Mouse (Mus musculus) T-helper 17 cell (primary cell): ENCODE data around the gene Itih2.

ENCODE experiments used
- in situ Hi-C, 2 experiments: fragments of 300-600 bp; cut with MboI, MseI; formaldehyde crosslinking; loops; 1 replicate in 1 of 2; 2 replicates in 1 of 2; pipeline ENCODE4 v1.15.1; 2025; ENCODE audit warnings: high pct_unique_total_duplicates in 2 of 2

The Itih2 gene

DNA sequence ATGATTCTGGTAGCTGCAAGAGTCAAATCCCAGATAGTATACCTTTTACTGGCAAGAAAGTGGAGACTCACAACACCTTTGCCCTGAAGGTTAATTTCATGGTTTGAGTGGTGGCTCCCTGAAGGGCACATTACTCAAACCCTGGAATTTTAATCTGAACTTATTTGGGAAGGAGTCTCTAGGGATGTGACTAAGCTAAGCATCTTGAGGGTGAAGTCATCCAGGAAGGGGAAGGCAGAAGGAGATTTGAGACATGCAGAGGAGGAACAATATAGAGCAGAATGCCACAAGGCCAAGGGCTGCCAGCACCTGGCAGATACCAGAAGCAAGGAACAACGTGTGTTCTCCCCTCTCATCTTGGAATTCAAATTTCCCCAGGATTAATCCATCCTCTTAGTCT lies 12.4 kb downstream of the Itih2 start:
- in situ Hi-C loops: no loop called here

GRCm38 (mm10) chr2:10108535-10109189 lies 22.5 kb downstream of the Itih2 start:
- in situ Hi-C loops: no loop called here

GRCm38 (mm10) chr2:10101180-10101579 lies 30.0 kb downstream of the Itih2 start:
- in situ Hi-C loops: loop anchor here (5.0 kb wide), 2 partner anchors 186 to 191 kb away; no protein-coding TSS in a partner anchor

- in situ Hi-C loops: loop anchor here (5.0 kb wide), 2 partner anchors 187 to 192 kb away; no protein-coding TSS in a partner anchor
These were observed 30.7 kb downstream of the Itih2 start for GRCm38 (mm10) chr2:10100471-10100870.

DNA sequence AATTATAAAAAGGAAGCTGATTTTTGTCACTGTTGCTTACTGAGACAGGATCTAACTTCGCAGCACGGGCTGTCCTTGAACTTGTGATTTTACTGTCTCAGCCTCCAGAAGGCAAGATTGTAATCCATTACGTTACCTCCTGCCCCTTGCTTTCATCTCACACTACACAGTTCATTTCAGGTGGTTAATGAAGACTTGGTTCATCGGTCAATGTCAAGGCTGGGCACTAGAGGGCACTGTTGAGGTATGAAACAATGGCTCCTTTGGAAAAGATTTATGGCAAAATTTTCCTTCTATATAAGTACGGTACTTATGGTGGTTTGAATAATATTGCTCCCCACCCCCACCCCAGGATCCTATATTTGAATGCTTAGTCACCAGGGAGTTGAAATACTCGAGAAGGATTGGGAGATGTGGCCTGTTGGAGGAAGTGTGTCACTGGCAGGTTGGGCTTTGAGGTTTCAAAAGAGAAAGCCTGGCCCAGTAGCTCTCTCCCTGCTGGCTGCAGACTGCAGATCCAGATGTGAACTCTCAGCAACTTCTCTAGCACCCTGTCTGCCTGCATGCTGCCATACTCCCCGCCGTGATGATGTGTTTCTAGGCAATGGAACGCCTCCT lies 32.5 kb downstream of the Itih2 start:
- in situ Hi-C loops: no loop called here

GRCm38 (mm10) chr2:10094327-10095100 lies 36.7 kb downstream of the Itih2 start:
- in situ Hi-C loops: no loop called here

GRCm38 (mm10) chr2:10087256-10087850 lies 43.8 kb downstream of the Itih2 start:
- in situ Hi-C loops: loop anchor here in 1 of 2 experiments (10.0 kb wide), 1 partner anchor 1087 kb away; the partner anchor contains the start of gene Prkcq

DNA sequence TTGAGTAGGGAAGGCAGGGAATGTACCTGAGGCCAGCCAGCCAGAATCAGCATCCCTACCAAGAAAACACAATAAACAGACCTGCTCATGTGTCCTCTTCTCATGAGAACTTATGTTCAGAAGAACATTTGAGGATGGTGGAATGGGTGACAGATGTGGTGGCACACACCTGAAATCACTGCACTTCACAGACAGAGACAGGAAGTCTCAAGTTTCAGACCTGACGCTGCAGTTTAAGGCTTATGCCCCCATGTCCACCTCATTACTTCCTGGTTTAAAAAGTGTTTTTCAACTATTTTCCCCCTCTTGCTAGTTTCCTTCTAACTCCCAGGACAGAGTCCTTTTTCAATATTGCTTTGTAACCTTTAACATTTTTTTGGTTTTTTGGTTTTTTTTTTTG lies 48.5 kb downstream of the Itih2 start:
- in situ Hi-C loops: loop anchor here (5.0 to 10.0 kb wide), 2 partner anchors 35 to 1092 kb away; partner anchors contain the start of genes Prkcq (in 1 of the 2) and Taf3 (in 1 of the 2)

GRCm38 (mm10) chr2:10081453-10082080 lies 49.6 kb downstream of the Itih2 start:
- in situ Hi-C loops: loop anchor here (5.0 to 10.0 kb wide), 2 partner anchors 34 to 1093 kb away; partner anchors contain the start of genes Prkcq (in 1 of the 2) and Taf3 (in 1 of the 2)

DNA sequence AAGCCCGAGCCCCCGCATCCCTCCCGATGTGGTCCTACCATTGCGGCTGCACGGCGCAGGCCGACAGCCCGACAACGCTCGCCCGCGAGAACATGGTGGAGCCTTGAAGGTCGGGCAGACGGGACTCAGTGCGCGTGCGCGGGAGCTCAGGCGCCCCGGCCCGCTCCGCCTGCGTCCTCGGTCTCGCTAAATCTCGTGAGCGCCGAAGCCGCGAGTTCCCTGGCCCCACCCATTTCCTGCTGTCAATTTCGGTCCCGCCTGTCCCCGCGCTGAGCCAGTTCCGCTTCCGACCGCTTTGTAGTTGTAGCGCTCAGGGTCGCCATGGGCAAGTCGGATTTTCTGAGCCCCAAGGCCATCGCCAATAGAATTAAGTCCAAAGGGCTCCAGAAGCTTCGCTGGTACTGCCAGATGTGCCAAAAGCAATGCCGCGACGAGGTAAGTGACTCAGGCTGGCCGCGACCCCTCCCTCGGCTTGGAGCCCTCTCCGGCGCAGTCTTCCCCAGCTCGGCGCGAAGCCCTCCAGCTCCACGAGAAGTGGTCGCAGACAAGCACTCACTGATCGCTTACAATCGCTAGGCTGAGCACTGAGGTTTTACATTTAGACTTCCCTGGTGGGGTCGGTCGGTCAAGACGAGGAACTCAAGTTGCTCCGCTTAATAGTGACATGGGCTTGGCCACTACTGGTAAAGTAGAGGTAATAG lies 50.7 kb downstream of the Itih2 start, which contains the start of the genes Atp5c1 and Kin:
Atp5c1 (minus strand) TSS at position 201 of the 701 bp plus-strand sequence.
Kin (plus strand) TSS at position 284 of the 701 bp plus-strand sequence.
- in situ Hi-C loops: loop anchor here (5.0 to 10.0 kb wide), 2 partner anchors 33 to 1094 kb away; partner anchors contain the start of genes Prkcq (in 1 of the 2) and Taf3 (in 1 of the 2)

- in situ Hi-C loops: loop anchor here (5.0 to 10.0 kb wide), 2 partner anchors 33 to 1095 kb away; partner anchors contain the start of genes Prkcq (in 1 of the 2) and Taf3 (in 1 of the 2)
These were observed 51.4 kb downstream of the Itih2 start for GRCm38 (mm10) chr2:10079745-10080309.

- in situ Hi-C loops: no loop called here
These were observed 54.5 kb downstream of the Itih2 start for GRCm38 (mm10) chr2:10076675-10077074.

DNA sequence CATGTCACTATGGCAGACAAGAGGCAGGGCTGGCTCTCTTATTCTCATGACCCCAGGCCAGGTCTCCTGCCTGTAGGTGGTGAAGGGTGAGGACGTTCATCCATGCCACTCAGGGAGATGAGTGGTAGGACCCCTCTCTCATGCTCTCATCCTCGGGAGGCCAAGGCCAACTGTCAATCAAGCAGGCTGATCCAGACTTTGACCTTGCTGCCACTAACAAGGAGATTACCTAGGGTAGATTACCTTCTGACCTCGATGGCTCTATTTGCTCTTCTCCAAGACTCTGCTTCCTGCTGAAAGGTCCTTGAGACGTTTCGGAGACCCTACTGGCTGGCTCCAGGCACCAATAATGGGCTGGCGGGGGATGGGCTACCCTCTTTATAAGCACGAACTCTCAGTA lies 56.7 kb downstream of the Itih2 start:
- in situ Hi-C loops: no loop called here

- in situ Hi-C loops: no loop called here
These were observed 59.4 kb downstream of the Itih2 start for GRCm38 (mm10) chr2:10071751-10072150.

DNA sequence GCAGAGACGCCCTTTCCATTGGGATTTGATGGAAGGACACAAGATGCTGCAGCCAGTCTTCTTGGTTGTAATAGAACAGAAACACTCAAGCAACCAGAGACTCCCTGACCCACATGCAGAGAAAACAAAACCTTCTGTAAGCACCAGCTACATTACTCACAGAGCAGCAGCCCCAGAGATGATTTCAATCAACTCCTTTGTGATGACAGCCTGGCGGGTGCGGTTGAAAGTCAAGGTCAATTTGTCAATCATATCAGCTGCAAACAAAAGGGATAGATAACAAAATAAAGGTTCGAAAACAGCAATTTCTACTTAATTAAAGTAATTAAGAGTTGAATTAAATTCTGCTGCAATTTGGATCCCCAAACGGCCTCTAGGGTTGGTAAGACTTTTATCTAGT lies 72.4 kb downstream of the Itih2 start:
- in situ Hi-C loops: loop anchor here in 1 of 2 experiments (10.0 kb wide), 1 partner anchor 1606 kb away; no protein-coding TSS in a partner anchor

- in situ Hi-C loops: loop anchor here in 1 of 2 experiments (10.0 kb wide), 1 partner anchor 1613 kb away; no protein-coding TSS in a partner anchor
These were observed 79.2 kb downstream of the Itih2 start for GRCm38 (mm10) chr2:10051996-10052395.

GRCm38 (mm10) chr2:10050878-10051277 lies 80.3 kb downstream of the Itih2 start:
- in situ Hi-C loops: loop anchor here in 1 of 2 experiments (10.0 kb wide), 1 partner anchor 1614 kb away; no protein-coding TSS in a partner anchor

DNA sequence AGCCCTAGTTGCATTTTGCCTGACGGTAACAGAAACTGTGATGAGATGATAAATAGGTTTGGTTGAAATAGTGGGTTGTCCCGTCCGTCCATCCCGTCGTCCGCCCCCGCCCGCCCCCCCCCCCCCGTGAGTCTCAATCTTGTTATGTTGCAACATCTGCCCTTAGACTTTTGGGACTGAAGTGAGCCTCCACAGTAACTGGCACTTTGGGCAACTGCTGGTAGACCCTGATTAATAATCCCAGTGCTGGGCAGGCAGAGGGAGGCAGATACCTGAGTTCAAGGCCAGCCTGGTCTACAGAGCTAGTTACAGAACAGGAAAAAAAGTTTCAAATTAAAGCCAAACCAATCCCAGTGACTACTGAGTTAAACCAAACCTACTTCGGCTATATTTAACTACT lies 81.7 kb downstream of the Itih2 start:
- in situ Hi-C loops: loop anchor here in 1 of 2 experiments (5.0 kb wide), 1 partner anchor 33 kb away; the partner anchor contains the start of genes Atp5c1 and Kin

DNA sequence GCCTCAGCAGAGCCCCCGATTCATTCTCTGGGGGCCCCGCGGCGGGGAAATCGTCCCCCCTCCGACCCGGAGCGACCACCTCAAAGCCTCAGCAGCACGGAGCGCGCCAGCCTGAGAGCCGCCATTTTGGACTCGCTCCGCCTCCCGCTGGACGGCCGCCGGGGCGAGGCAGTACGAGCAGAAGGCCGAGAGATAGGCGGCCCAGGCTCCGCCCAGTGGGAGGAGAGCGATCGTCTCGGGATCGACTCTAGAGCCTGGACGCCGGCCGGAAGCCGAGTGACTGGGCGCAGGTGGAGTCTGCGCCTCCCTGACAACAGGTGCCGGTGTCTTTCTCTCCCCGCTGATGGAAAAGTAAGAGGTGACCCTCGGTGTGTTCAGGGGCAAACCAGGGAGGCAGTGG lies 82.7 kb downstream of the Itih2 start, which contains the start of gene Taf3:
Taf3 (minus strand) TSS at position 136 of the 400 bp plus-strand sequence.
- in situ Hi-C loops: loop anchor here in 1 of 2 experiments (5.0 kb wide), 1 partner anchor 34 kb away; the partner anchor contains the start of genes Atp5c1 and Kin
